Mouse (Mus musculus) ES-E14 (cell line): ENCODE measurements at regions not wholly inside any gene's neighbourhood (a gene's known extent, or its start where the extent isn't known, plus 50 kb on each side); places are given as distances from the start of the nearest gene placed in this dataset.

Experiments
- DNase-seq: peaks from one replicate; pipeline ENCODE4 v3.0.0-alpha.2; 2013; ENCODE audit warnings: low read depth, low spot score
- H3K27ac ChIP-seq: 2 replicates; pipeline ENCODE4 v1.5.1; 2012; ENCODE audit warnings: low read depth, mild to moderate bottlenecking, low read length, moderate library complexity, mixed read lengths; ENCODE audit not compliant: poor library complexity, insufficient read depth, severe bottlenecking
- H3K36me3 ChIP-seq: 2 replicates; pipeline ENCODE4 v1.6.1; 2012; ENCODE audit warnings: mild to moderate bottlenecking, low read length, moderate library complexity, mixed read lengths; ENCODE audit not compliant: control insufficient read depth, poor library complexity, insufficient read depth, severe bottlenecking
- H3K4me1 ChIP-seq, 2 experiments: fragments of 150-350 bp in 1 of 2; sonication (generic) in 1 of 2; 2 replicates each; pipeline ENCODE4 v1.6.1; 2012; ENCODE audit warnings: low read length in 2 of 2, mild to moderate bottlenecking in 1 of 2, mixed read lengths in 1 of 2; ENCODE audit not compliant: control insufficient read depth in 2 of 2, insufficient read depth in 2 of 2, poor library complexity in 1 of 2
- H3K4me3 ChIP-seq, 2 experiments: fragments of 150-350 bp in 1 of 2; sonication (generic) in 1 of 2; 2 replicates each; pipeline ENCODE4 v1.5.1; 2012; ENCODE audit warnings: low read length in 2 of 2, low read depth in 1 of 2, mild to moderate bottlenecking in 1 of 2, mixed read lengths in 1 of 2; ENCODE audit not compliant: insufficient read depth in 1 of 2, poor library complexity in 1 of 2, severe bottlenecking in 1 of 2
- H3K9ac ChIP-seq: 2 replicates; pipeline ENCODE4 v1.6.1; 2012; ENCODE audit warnings: low read depth, mild to moderate bottlenecking, low read length, mixed read lengths; ENCODE audit not compliant: poor library complexity, insufficient read depth, severe bottlenecking
- H3K9me3 ChIP-seq: fragments of 150-350 bp; sonication (generic); 2 replicates; pipeline ENCODE4 v1.6.1; 2012; ENCODE audit warnings: low read depth, mild to moderate bottlenecking, low read length; ENCODE audit not compliant: control insufficient read depth, insufficient read depth
- CHD2 ChIP-seq: IDR thresholded peaks from 2 replicates; pipeline ENCODE4 v1.6.1; 2014; ENCODE audit warnings: mild to moderate bottlenecking, low read depth, low read length, inconsistent platforms
- HCFC1 ChIP-seq: IDR thresholded peaks from 2 replicates; pipeline ENCODE4 v1.6.1; 2012; ENCODE audit warnings: low read length, inconsistent platforms, borderline replicate concordance; ENCODE audit not compliant: insufficient read depth
- MAFK ChIP-seq: IDR thresholded peaks from 2 replicates; pipeline ENCODE4 v1.6.1; 2014; ENCODE audit warnings: mild to moderate bottlenecking, low read depth, low read length, inconsistent platforms; ENCODE audit not compliant: insufficient read depth
- ZC3H11A ChIP-seq: IDR thresholded peaks from 2 replicates; pipeline ENCODE4 v1.6.1; 2012; ENCODE audit warnings: low read depth, mild to moderate bottlenecking, inconsistent platforms, low read length, borderline replicate concordance
- ZNF384 ChIP-seq: IDR thresholded peaks from 2 replicates; pipeline ENCODE4 v1.6.1; 2012; ENCODE audit warnings: low read depth, low read length, inconsistent platforms
- in situ Hi-C, 2 experiments: fragments of 600-800 bp; cut with MboI; formaldehyde crosslinking; loops; one replicate each; pipeline ENCODE4 v1.15.1; 2025; ENCODE audit warnings: low sequenced_read_pairs in 2 of 2, inconsistent platforms in 1 of 2; ENCODE audit not compliant: unreplicated experiment in 2 of 2

DNA sequence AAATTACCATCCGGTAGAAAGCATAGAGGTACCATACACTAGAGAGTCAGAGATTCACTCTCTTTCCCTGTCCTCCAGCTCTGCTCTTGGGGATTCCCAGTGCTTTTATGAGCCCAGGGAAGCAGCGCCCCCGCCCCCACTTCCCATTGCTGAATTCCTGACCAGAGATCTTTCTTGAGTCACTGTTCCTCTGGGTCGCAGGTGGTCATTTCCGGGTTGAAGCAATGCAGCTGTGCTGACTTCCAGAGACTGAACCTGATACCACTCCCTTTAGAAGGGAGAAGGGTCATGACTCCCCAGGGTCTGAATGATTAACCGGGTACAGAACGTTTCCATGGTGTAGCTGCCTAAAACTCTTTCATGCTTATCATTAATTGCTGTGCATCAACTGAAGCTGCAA is 128.9 kb downstream of the Cd83 start:
- Histone ChIP-seq H3K4me1 (peaks cover 0 to 3% of the 10 kb centered on the region in 2 experiments; a peak in 2 of 4 replicates), H3K9me3 (no peaks in the 10 kb centered on the region), H3K36me3 (no peaks in the 10 kb centered on the region), H3K9ac (no peak overlapping the region), H3K4me3 (no peak overlapping the region), H3K27ac (no peak overlapping the region)
- TF ChIP-seq MAFK: no peak
- no peak for TF ChIP-seq ZNF384
- TF ChIP-seq CHD2: no peak
- no peak for DNase-seq
- in situ Hi-C loops: no loop called here

DNA sequence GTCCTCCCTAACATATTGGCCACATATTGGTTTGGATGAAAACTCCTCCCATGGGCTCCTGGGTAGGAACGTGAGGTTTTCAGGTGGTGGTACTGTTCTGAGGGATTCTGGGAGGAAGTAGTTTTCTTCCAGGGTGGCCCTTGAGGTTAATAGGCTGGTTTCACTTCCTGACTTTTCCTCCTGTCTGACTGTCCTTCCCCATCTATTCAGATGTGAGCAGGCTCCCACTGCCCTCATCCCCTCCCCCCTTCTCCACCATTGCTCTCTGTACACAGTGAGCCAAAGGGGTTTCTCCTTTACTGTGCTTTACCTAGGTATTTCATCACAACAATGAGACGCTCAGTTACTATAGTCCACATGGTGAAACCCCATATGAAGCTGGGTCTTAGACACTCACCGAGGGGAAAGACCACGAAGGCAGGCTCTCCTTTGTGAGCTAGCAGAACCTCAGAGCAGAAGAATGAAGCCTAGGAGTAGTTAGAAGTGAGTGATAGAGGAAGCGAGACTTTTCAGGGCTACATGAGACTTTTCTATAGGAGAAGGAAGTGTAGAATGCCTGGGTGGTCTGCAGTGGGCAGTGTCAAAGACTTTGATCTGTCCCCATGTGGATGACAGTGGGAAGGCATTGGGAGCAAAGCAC is 135.3 kb downstream of the Cd83 start:
- TF ChIP-seq ZC3H11A: no peak
- TF ChIP-seq CHD2: no peak
- TF ChIP-seq MAFK: no peak
- no peak for TF ChIP-seq ZNF384
- TF ChIP-seq HCFC1: no peak
- H3K4me1 ChIP-seq: no peaks in the 10 kb centered on the region
- H3K9me3 ChIP-seq: no peaks in the 10 kb centered on the region
- H3K4me3 ChIP-seq: no peak overlapping the region
- H3K9ac ChIP-seq: no peak overlapping the region
- H3K27ac ChIP-seq: no peak overlapping the region
- DNase-seq: no peak
- no peaks in the 10 kb centered on the region for H3K36me3 ChIP-seq
- in situ Hi-C loops: no loop called here

DNA sequence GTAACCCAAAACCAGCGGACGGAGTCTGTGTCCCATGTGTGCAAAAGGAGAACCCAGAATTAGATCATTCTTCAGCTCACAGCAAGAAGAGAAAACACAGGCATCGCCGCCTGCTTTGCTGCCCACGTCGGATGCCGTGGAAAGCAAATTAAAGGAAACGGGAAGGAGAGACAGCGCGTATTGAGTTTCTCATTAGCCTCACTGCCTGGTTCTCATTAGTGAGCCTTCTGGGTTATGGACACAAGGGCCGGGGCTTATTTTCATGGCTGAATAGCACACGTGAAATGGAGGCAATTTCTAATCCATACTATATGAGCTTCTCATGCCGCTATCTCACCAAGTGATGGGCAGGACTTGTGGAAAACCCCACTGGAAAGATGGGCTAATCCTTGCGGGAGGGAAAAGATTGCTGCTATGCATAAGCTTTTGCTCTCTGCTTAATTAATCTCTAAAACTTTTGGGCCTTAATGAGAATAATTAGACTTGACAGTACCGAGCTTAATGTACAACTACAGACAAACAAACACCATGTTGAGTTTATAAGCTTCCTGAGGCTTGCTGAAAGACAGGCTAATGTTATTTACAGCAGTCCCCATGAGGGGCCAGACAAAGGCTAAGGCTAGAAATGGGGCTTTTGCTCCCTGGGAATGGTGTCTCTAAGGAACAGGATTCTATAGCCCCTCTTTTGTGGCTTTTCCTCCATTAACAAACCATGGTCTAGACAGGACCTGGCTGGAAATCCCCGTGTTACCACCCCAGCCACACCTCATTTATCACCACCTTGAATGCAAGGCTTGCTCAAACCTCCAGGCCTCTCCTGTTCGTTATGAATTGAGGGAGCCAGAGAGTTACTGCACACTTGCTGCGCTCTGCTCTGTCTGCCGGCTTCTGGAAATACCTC is 145.8 kb downstream of the Cd83 start:
- TF ChIP-seq MAFK (no peak), CHD2 (no peak), ZNF384 (no peak), HCFC1 (no peak), ZC3H11A (no peak)
- Histone ChIP-seq H3K9ac (no peak overlapping the region), H3K4me3 (no peak overlapping the region), H3K36me3 (no peaks in the 10 kb centered on the region), H3K27ac (no peak overlapping the region), H3K4me1 (peaks cover 0 to 5% of the 10 kb centered on the region in 2 experiments; a peak in 1 of 4 replicates), H3K9me3 (no peaks in the 10 kb centered on the region)
- in situ Hi-C loops: no loop called here
- no peak for DNase-seq

DNA sequence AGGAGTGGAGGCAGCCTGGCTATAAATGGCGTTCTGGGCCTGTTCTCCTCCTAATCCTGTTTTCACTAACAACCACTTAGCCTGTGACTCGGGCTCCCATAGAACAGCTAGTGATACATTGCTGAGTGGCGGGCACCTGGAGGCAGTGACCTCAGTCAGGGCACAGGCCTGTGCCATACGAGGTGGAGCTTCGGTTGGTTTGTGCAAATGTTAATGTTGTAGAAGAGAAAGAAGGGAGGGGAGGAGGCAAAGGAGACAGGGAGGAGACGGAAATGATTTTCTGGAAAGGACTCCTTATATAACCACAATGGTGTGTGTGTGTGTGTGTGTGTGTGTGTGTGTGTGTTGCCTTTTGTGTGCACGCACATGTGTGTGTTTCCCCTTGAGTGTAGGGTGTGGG is 148.4 kb downstream of the Cd83 start:
- no peak for DNase-seq
- TF ChIP-seq ZC3H11A (no peak), HCFC1 (no peak), ZNF384 (no peak), CHD2 (no peak)
- no peak overlapping the region for H3K27ac ChIP-seq
- no peak overlapping the region for H3K4me3 ChIP-seq
- in situ Hi-C loops: no loop called here
- H3K36me3 ChIP-seq: no peaks in the 10 kb centered on the region
- no peak overlapping the region for H3K9ac ChIP-seq
- no peaks in the 10 kb centered on the region for H3K9me3 ChIP-seq
- H3K4me1 ChIP-seq: peaks cover 3 to 14% of the 10 kb centered on the region in 2 experiments; a peak in 3 of 4 replicates
